Mouse (Mus musculus) forebrain, embryonic 11.5 days (tissue): ENCODE measurements around the gene Gm28919. TPM values are rescaled to one million over a fixed set of nuclear protein-coding genes. Genes with fewer than 3 reads are reported as not detected.
"Not testable (repeated sequence)": the region's sequence is repeated elsewhere in the genome, so short reads cannot be mapped to it uniquely, and the experiment has no call there.

Experiments used
- ATAC-seq: fragments of 200-750 bp; cut with Nextera tagmentation; replicated peaks from 2 replicates; pipeline ENCODE4 v1.8.0; 2017; ENCODE audit warnings: moderate TSS enrichment; ENCODE audit not compliant: low FRiP score
- DNase-seq: peaks from one replicate; pipeline ENCODE4 v3.0.0-alpha.2; 2017; ENCODE audit warnings: low spot score
- H3K27ac ChIP-seq: fragments of 300-500 bp; sonication (generic); 2 replicates; pipeline ENCODE4 v1.5.1; 2014; ENCODE audit warnings: low read depth, low read length
- H3K27me3 ChIP-seq: fragments of 300-500 bp; sonication (generic); 2 replicates; pipeline ENCODE4 v1.6.1; 2014; ENCODE audit warnings: mild to moderate bottlenecking, low read length, mixed read lengths; ENCODE audit not compliant: control insufficient read depth, insufficient read depth
- H3K36me3 ChIP-seq: fragments of 300-500 bp; sonication (generic); 2 replicates; pipeline ENCODE4 v1.6.1; 2014; ENCODE audit warnings: mild to moderate bottlenecking, low read length, moderate library complexity, mixed read lengths; ENCODE audit not compliant: control insufficient read depth, insufficient read depth
- H3K4me1 ChIP-seq: fragments of 300-500 bp; sonication (generic); replicated peaks from 2 replicates; pipeline ENCODE4 v1.6.1; 2014; ENCODE audit warnings: low read length, mixed read lengths; ENCODE audit not compliant: control insufficient read depth, insufficient read depth
- H3K4me2 ChIP-seq: fragments of 300-500 bp; sonication (generic); 2 replicates; pipeline ENCODE4 v1.6.1; 2014; ENCODE audit warnings: low read depth, mild to moderate bottlenecking, low read length, moderate library complexity, mixed read lengths; ENCODE audit not compliant: severe bottlenecking
- H3K4me3 ChIP-seq: fragments of 300-500 bp; sonication (generic); 2 replicates; pipeline ENCODE4 v1.5.1; 2014; ENCODE audit warnings: low read depth, low read length
- H3K9ac ChIP-seq: fragments of 300-500 bp; sonication (generic); 2 replicates; pipeline ENCODE4 v1.6.1; 2014; ENCODE audit warnings: low read length
- H3K9me3 ChIP-seq: fragments of 300-500 bp; sonication (generic); 2 replicates; pipeline ENCODE4 v1.6.1; 2016; ENCODE audit warnings: low read length, mixed read lengths; ENCODE audit not compliant: control insufficient read depth
- WGBS: fragments of 180-500 bp; shearing (Covaris S2); extraction: QIAGEN DNeasy Blood & Tissue Kit; methylation state at CpG from one replicate; pipeline ENCODE4 v1.1.7; 2014; 5-methylcytosine and 5-hydroxymethylcytosine counted together
- polyA plus RNA-seq: library from polyadenylated mRNA; unstranded; fragments of >200 nt; fragmentation: Nextera tagmentation; extraction: Ambion mirVana; gene quantifications from 2 replicates; pipeline ENCODE4 v1.2.1, GENCODE M21; 2014

Gm28919 gene
- polyA plus RNA-seq = not detected in 2 replicates

DNA sequence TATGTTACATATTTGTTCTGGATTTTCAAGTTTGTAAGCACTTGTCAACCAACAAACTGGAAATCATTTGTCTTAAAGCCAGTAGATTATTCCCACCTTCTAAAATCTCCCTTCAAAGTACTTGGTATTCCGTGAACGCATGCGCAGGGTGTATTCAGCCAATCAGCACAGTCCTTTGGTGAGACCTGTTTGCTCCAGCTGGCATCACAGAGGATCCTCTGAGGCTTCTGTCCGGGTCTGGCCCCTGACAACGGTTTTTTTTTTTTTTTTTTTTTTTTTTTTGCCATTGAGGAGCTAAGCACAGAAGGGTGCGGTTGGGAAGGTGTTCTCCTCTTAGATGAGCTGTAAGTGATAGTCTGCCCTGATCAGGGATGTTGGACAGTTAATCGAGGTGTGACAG, at the start of gene Gm28919:
TSS of gene Gm28919 (plus strand) at position 301 of the 400 bp plus-strand sequence.
- H3K4me2 ChIP-seq, H3K4me1 ChIP-seq, H3K36me3 ChIP-seq, H3K27me3 ChIP-seq, H3K9ac ChIP-seq, ATAC-seq, H3K4me3 ChIP-seq, DNase-seq, H3K27ac ChIP-seq, H3K9me3 ChIP-seq: not testable (repeated sequence)
- no CpG with 5 or more reads among the region's 7 CpGs for WGBS

Other genes with a start within 250 kb of the Gm28919 start
- gene Gm21719, start 99.3 kb downstream of the Gm28919 start, polyA plus RNA-seq = not detected in 2 replicates